Mouse (Mus musculus) hindbrain, embryonic 14.5 days (tissue): ENCODE data around the gene Amhr2. TPM values are rescaled to one million over a fixed set of nuclear protein-coding genes. Genes with fewer than 3 reads are reported as not detected.

Experiments used
- ATAC-seq: fragments of 200-750 bp; cut with Nextera tagmentation; 2 replicates; pipeline ENCODE4 v1.8.0; 2017; ENCODE audit warnings: moderate number of reproducible peaks, mild to moderate bottlenecking, moderate TSS enrichment, moderate library complexity; ENCODE audit not compliant: low FRiP score
- DNase-seq: peaks from one replicate; pipeline ENCODE4 v3.0.0-alpha.2; 2015; ENCODE audit warnings: low spot score
- H3K27ac ChIP-seq: fragments of 300-500 bp; sonication (generic); 2 replicates; pipeline ENCODE4 v1.5.1; 2014; ENCODE audit warnings: mild to moderate bottlenecking, moderate library complexity
- H3K27me3 ChIP-seq: fragments of 300-500 bp; sonication (generic); 2 replicates; pipeline ENCODE4 v1.6.1; 2014; ENCODE audit warnings: mild to moderate bottlenecking, low read length, mixed read lengths; ENCODE audit not compliant: control insufficient read depth, insufficient read depth
- H3K36me3 ChIP-seq: fragments of 300-500 bp; sonication (generic); replicated peaks from 2 replicates; pipeline ENCODE4 v1.6.1; 2014; ENCODE audit not compliant: control insufficient read depth, insufficient read depth
- H3K4me1 ChIP-seq: fragments of 300-500 bp; sonication (generic); replicated peaks from 2 replicates; pipeline ENCODE4 v1.6.1; 2014; ENCODE audit warnings: antibody characterized with exemption, low read length, mixed read lengths; ENCODE audit not compliant: control insufficient read depth, insufficient read depth
- H3K4me2 ChIP-seq: fragments of 300-500 bp; sonication (generic); replicated peaks from 2 replicates; pipeline ENCODE4 v1.6.1; 2014; ENCODE audit warnings: mild to moderate bottlenecking, moderate library complexity
- H3K4me3 ChIP-seq: fragments of 300-500 bp; sonication (generic); replicated peaks from 2 replicates; pipeline ENCODE4 v1.5.1; 2014; ENCODE audit warnings: mild to moderate bottlenecking, low read length
- H3K9ac ChIP-seq: fragments of 300-500 bp; sonication (generic); 2 replicates; pipeline ENCODE4 v1.6.1; 2014
- H3K9me3 ChIP-seq: fragments of 300-500 bp; sonication (generic); 2 replicates; pipeline ENCODE4 v1.6.1; 2016; ENCODE audit warnings: low read length; ENCODE audit not compliant: control insufficient read depth
- WGBS: fragments of 180-500 bp; shearing (Covaris S2); extraction: QIAGEN DNeasy Blood & Tissue Kit; methylation state at CpG from one replicate; pipeline ENCODE4 v1.1.7; 2014; 5-methylcytosine and 5-hydroxymethylcytosine counted together
- polyA plus RNA-seq: library from polyadenylated mRNA; unstranded; fragments of >200 nt; fragmentation: Nextera tagmentation; extraction: Ambion mirVana; gene quantifications from 2 replicates; pipeline ENCODE4 v1.2.1, GENCODE M21; 2014

The Amhr2 gene
- polyA plus RNA-seq, 1 experiment from 2014 or later = 0.13 TPM

GRCm38 (mm10) chr15:102463666-102464065 lies 18.5 kb downstream of the Amhr2 start:
- Histone ChIP-seq H3K27me3 (no peaks in the 10 kb centered on the region), H3K9me3 (no peaks in the 10 kb centered on the region), H3K4me1 (peaks cover 10% of the 10 kb centered on the region), H3K4me3 (no peak overlapping the region), H3K4me2 (no peak overlapping the region), H3K27ac (no peak overlapping the region), H3K9ac (no peak overlapping the region), H3K36me3 (peaks cover 18% of the 10 kb centered on the region)
- DNase-seq (no peak), ATAC-seq (no peak)

GRCm38 (mm10) chr15:102468675-102469370 lies 23.7 kb downstream of the Amhr2 start:
- H3K9me3 ChIP-seq = no peaks in the 10 kb centered on the region
- no peaks in the 10 kb centered on the region for H3K27me3 ChIP-seq
- H3K27ac ChIP-seq = no peak overlapping the region
- ATAC-seq (no peak), DNase-seq (no peak)
- H3K4me2 ChIP-seq = no peak overlapping the region
- H3K4me3 ChIP-seq = no peak overlapping the region
- no peak overlapping the region for H3K9ac ChIP-seq
- H3K4me1 ChIP-seq = peaks cover 16% of the 10 kb centered on the region
- 96% methylated on average over 9 of the region's 9 CpGs for WGBS
- peaks cover 5% of the 10 kb centered on the region; the same call in 1 of the 2 replicates for H3K36me3 ChIP-seq

DNA sequence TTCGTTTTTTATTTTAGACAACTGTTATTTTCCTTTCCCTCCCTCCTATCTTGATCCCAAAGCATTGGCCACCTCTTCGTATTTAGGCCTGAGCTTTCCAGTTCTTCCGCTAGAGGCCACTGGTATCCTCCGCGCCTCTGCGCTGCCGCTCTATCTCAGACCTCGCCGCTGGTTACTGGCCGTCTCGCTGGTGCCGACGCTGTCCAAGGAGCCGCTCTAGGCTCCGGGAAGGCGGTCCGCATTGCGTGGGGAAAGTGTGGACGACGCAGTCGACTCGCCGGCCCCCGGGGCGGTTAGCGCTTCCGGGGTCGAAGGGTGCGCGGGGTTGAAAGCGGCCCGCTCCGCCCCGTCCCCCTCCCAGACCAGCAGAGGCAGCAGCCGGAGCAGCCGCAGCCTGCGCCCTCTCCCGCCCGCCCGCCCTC lies 25.0 kb downstream of the Amhr2 start, which contains the start of gene Pcbp2:
Pcbp2 (plus strand) TSS at position 357 of the 422 bp plus-strand sequence.
- H3K27me3 ChIP-seq = no peaks in the 10 kb centered on the region
- H3K27ac ChIP-seq = peak within 1 kb of the TSS; percentile 90
- peak; percentile 99 for ATAC-seq
- peak within 1 kb of the TSS; percentile 72 for H3K4me2 ChIP-seq
- H3K4me3 ChIP-seq = peak within 1 kb of the TSS; percentile 60
- peaks cover 16% of the 10 kb centered on the region for H3K4me1 ChIP-seq
- WGBS = under 1% methylated on average over 31 of the region's 40 CpGs
- peak; percentile 97 for DNase-seq
- peaks cover 18% of the 10 kb centered on the region for H3K36me3 ChIP-seq
- no peaks in the 10 kb centered on the region for H3K9me3 ChIP-seq
- H3K9ac ChIP-seq = peak within 1 kb of the TSS; percentile 80

GRCm38 (mm10) chr15:102470605-102471294 lies 25.6 kb downstream of the Amhr2 start:
- Histone ChIP-seq H3K4me3 (peak overlapping the region; percentile 60), H3K27me3 (no peaks in the 10 kb centered on the region), H3K4me2 (peak overlapping the region; percentile 72), H3K36me3 (peaks cover 24% of the 10 kb centered on the region), H3K4me1 (peaks cover 16% of the 10 kb centered on the region), H3K9me3 (no peaks in the 10 kb centered on the region), H3K27ac (peak overlapping the region; percentile 90), H3K9ac (peak overlapping the region; percentile 80)
- WGBS = under 1% methylated on average over 45 of the region's 67 CpGs
- DNase-seq = peak; percentile 83
- peak; percentile 68 for ATAC-seq

DNA sequence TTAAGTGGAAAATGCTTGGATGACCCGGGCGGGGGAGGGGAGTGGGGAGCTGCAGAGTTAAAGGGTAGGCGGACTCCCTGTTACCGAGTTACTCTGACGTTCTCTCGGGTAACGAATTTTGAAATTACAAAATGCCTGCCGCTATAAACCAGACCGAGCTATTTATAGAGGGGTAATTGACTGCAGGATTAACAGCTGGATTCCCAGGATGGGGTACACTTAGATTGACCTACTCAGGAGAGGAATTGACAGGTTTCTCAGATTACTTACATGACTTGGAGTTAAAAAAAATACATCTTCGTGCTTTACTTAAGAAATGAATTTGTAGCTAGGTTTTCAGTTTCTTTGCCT lies 26.1 kb downstream of the Amhr2 start:
- Histone ChIP-seq H3K36me3 (peaks cover 29% of the 10 kb centered on the region), H3K9ac (peak overlapping the region; percentile 80), H3K9me3 (no peaks in the 10 kb centered on the region), H3K4me3 (peak overlapping the region; percentile 60), H3K4me2 (peak overlapping the region; percentile 72), H3K27ac (peak overlapping the region; percentile 90), H3K27me3 (no peaks in the 10 kb centered on the region), H3K4me1 (peaks cover 16% of the 10 kb centered on the region)
- DNase-seq = peak; percentile 67
- WGBS = 1% methylated on average over 10 of the region's 10 CpGs
- peak; percentile 2; the same call in 1 of the 2 replicates for ATAC-seq

GRCm38 (mm10) chr15:102471727-102472126 lies 26.6 kb downstream of the Amhr2 start:
- Histone ChIP-seq H3K27me3 (no peaks in the 10 kb centered on the region), H3K27ac (no peak overlapping the region), H3K36me3 (peaks cover 34% of the 10 kb centered on the region), H3K9me3 (no peaks in the 10 kb centered on the region), H3K9ac (peak overlapping the region; percentile 80), H3K4me1 (peaks cover 16% of the 10 kb centered on the region), H3K4me2 (peak overlapping the region; percentile 72), H3K4me3 (peak overlapping the region; percentile 60)
- no peak for DNase-seq
- no peak for ATAC-seq

DNA sequence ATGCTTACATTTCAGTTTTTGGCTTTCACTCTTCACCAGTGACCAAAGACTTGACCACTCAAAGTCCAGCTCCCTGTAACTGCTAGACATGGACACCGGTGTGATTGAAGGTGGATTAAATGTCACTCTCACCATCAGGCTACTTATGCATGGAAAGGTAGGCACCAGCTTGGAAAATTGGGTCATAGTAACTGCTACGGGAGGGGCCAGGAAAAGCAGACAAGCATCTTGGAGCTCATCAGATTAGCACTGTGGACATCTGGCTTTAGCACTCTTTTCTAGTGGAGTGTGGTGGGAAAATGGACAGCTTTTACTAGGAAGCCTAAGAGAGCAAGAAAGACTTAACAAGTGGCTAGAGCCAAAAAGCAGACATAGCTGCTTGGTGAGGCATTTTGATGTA lies 28.1 kb downstream of the Amhr2 start:
- Histone ChIP-seq H3K27me3 (no peaks in the 10 kb centered on the region), H3K9ac (no peak overlapping the region), H3K4me2 (no peak overlapping the region), H3K27ac (no peak overlapping the region), H3K9me3 (no peaks in the 10 kb centered on the region), H3K36me3 (peaks cover 49% of the 10 kb centered on the region), H3K4me3 (no peak overlapping the region), H3K4me1 (peaks cover 16% of the 10 kb centered on the region)
- no peak for DNase-seq
- 75% methylated on average over 2 of the region's 2 CpGs for WGBS
- no peak for ATAC-seq

- DNase-seq (no peak), ATAC-seq (no peak)
- H3K4me1 ChIP-seq = peaks cover 16% of the 10 kb centered on the region
- H3K27me3 ChIP-seq = no peaks in the 10 kb centered on the region
- no peak overlapping the region for H3K4me3 ChIP-seq
- H3K9ac ChIP-seq = no peak overlapping the region
- no peak overlapping the region for H3K27ac ChIP-seq
- H3K36me3 ChIP-seq = peaks cover 62% of the 10 kb centered on the region
- no peaks in the 10 kb centered on the region for H3K9me3 ChIP-seq
- no peak overlapping the region for H3K4me2 ChIP-seq
- 90% methylated on average over 2 of the region's 2 CpGs for whole genome bisulfite sequencing
Measured at GRCm38 (mm10) chr15:102474520-102474919, 29.4 kb downstream of the Amhr2 start.

- ATAC-seq (no peak), DNase-seq (no peak)
- Histone ChIP-seq H3K9ac (no peak overlapping the region), H3K27me3 (no peaks in the 10 kb centered on the region), H3K9me3 (no peaks in the 10 kb centered on the region), H3K27ac (no peak overlapping the region), H3K4me3 (no peak overlapping the region), H3K4me1 (no peaks in the 10 kb centered on the region), H3K36me3 (peaks cover 93% of the 10 kb centered on the region), H3K4me2 (no peak overlapping the region)
- 91% methylated on average over 3 of the region's 3 CpGs for WGBS
Measured at GRCm38 (mm10) chr15:102483136-102483535, 38.0 kb downstream of the Amhr2 start.
